Mouse (Mus musculus): ENCODE data around the gene Usp29. TPM values are rescaled to one million over a fixed set of nuclear protein-coding genes. Genes with fewer than 3 reads are reported as not detected.

Gene Usp29
- total RNA-seq, 2 experiments from 2014 or later: 42.2 to 44.7 TPM

GRCm38 (mm10) chr7:6814971-6815370 lies 84.6 kb downstream of the Usp29 start:
- DNase-seq (ENCODE audit: low spot score in 2 of 2): no peak

GRCm38 (mm10) chr7:6816706-6817376 lies 86.5 kb downstream of the Usp29 start:
- no peak for DNase-seq (ENCODE audit: low spot score in 2 of 2)

- DNase-seq (ENCODE audit: low spot score in 2 of 2): no peak
Measured at GRCm38 (mm10) chr7:6820296-6820695, 89.9 kb downstream of the Usp29 start.

- no peak for DNase-seq (ENCODE audit: low spot score in 2 of 2)
Measured at GRCm38 (mm10) chr7:6822633-6823032, 92.3 kb downstream of the Usp29 start.

- DNase-seq (ENCODE audit: low spot score in 2 of 2): no peak
Measured at GRCm38 (mm10) chr7:6823673-6824072, 93.3 kb downstream of the Usp29 start.

- no peak for DNase-seq (ENCODE audit: low spot score in 2 of 2)
Measured at GRCm38 (mm10) chr7:6825966-6826647, 95.7 kb downstream of the Usp29 start.

DNA sequence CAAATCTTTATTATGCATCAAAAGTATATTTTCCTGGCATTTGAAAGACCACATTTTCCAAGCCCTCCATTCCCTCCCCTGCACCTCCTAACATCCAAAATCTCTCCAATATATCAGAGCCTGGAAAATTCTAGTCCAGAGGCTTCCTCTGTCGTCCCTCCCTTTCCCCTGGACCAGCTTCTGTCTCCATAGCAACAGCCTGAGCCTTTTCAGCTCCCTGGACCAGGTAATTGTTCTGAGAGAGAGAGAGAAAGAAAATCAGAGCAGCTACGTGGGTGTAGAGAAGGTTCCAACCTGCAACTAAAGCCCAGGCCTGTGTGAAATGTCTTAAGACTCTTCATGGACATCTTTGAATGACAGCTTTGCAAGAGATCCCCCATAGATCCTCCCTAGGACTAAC lies 98.8 kb downstream of the Usp29 start:
- DNase-seq (ENCODE audit: low spot score in 2 of 2): no peak

DNA sequence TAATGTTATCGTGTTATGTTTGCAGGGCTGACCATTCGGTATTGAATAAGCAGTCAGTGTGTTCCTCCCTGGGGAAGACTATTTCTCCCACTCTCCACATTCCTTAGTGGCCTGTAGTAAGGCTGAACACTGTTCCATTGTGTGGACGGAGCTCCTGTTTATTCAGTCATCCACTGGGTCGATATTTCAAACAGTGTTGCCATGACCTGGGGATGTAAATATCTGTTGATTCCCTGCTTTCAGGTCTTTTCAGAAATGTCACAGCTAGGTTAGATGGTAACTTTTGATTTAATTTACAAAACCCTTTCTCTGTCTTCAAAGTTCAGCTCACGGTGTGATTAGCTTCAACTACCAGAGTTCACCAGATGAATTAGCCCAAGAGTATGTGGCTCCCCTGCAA lies 104.6 kb downstream of the Usp29 start:
- no peak for DNase-seq (ENCODE audit: low spot score in 2 of 2)

DNA sequence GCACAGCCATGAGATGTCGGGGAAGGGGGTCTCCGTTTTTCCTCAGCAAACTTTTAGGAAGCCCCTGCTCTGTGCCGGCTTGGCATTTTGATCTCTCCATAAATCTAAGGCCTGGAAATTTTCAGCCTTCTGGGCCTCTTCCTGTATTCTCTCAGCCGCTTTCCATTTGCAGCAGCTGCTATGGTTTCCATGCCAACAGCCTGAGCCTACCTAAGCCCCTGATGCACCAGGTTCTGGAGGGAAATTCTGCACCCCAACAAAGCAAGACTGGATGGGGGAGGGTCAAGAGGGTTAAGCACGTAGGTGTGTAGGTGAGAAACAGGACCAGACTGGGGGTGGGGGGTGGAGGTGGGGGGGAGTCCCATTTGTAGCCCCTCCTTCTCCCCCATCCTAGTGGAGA lies 105.0 kb downstream of the Usp29 start:
- DNase-seq (ENCODE audit: low spot score in 2 of 2): no peak

DNA sequence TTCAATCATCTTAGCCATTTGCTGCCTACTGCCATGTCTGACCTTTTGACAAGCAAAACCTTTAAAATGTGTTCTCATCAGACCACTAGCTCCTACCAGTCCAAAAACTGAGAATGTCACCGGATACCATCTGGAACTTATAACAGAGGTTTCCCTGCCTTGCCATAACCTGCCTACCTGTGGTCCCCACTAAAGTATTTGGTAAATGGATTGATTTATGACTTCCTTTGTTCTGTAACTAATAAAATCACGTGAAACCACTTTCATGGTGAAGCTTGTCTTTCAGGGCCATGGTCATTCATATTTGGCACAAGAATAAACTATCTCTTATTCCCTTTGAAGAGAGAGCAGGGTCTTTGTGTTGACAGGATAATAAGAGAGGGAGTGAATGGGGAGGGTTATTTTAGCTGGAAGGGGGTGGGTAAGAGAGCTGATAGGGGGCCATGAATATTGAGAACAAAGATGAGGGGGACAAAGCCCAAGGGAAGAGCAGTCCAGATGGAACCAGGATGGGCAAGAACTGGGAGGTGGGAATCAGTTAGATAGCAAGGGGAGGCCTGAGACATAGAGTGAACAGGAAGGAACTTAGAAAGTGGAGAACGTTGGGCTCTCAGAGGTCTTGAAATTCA lies 107.0 kb downstream of the Usp29 start:
- DNase-seq (ENCODE audit: low spot score in 2 of 2): no peak

DNA sequence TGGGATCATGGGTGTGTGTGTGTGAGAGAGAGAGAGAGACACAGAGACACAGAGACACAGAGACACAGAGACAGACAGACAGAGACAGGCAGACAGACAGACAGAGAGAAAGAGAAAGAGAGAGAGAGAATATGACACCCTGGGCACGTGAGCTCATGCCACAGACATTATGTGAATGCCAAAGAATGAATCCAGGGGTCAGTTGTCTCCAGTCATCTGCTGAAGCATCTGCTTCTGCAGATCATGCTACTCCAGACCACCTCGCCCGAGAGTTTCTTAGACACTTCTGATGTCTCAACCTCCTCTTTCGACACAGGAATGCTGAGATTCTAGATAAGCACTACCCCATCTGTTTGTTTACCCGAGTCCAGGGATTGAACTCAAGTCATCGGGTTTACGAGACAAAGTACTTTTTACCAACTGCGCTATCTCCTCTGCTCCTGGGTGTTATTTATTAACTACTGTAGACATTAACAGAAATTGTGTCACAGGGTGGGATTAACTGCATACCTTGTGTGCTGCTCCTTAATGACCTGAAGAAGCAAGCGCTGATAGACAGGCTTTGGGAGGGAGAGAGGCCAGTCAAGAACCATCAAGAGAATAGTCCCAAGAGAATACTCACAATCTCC lies 107.7 kb downstream of the Usp29 start:
- DNase-seq (ENCODE audit: low spot score in 2 of 2): no peak

- peak; percentile 5 to 16 for DNase-seq (ENCODE audit: low spot score in 2 of 2)
Measured at GRCm38 (mm10) chr7:6840860-6841259, 110.5 kb downstream of the Usp29 start.

DNA sequence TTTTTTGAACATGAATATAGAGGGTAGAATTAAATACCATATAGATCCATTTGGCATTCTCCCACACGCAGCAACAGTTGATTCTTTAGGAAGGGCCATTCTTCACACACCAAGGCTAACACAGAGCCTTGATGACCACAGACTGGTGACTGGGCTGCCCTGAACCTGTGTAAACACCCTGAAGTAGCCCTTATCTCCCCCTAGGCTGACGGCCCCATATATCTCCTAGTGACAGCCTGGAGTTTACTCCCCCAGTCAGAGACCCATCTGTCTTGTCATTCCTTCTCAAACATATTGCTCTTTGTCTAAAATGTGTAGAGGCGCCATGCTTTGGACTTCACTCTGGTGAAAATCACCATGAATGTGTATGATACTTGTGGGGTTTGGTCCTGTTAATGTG lies 119.1 kb downstream of the Usp29 start:
- no peak for DNase-seq (ENCODE audit: low spot score in 2 of 2)

GRCm38 (mm10) chr7:6850321-6850720 lies 119.9 kb downstream of the Usp29 start:
- DNase-seq (ENCODE audit: low spot score in 2 of 2): no peak

- DNase-seq (ENCODE audit: low spot score in 2 of 2): no peak
Measured at GRCm38 (mm10) chr7:6851256-6851655, 120.9 kb downstream of the Usp29 start.

DNA sequence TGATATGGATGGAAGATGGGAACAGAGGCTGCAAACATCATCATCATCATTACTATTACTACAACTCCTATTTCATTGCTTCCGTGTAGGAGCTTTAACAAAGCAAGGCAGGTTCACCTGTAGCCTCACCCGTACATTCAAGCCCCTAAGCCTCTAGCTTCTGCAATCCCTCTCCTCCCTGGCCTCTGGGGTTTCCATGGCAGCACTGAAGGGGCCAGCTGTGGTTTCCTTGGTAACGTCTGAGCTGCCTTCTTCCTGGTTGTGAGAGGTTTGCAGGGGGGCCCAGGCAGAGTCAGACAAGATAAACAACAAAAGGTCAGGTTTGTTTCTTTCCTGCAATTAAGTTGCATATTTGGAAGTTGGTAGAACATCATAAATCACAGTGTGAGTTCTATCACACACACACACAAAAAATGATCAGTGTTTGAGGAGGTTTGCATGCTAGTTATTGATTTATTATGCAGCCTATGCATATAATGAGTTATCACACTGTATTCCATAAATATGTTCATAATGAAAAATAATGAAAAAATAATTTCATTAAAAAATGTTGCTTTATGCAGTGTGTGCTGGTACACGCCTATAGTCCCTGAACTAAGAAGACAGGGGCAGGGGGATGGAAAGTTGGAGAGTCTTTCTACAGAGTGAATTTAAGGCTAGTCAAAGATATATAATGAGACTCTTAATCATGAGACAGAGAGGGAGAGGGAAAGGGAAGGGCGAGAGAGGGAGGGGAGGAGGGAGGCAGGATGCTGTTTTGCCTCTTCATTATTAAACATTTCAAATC lies 121.5 kb downstream of the Usp29 start:
- no peak for DNase-seq (ENCODE audit: low spot score in 2 of 2)

GRCm38 (mm10) chr7:6855613-6856405 lies 125.4 kb downstream of the Usp29 start:
- no peak for DNase-seq (ENCODE audit: low spot score in 2 of 2)

DNA sequence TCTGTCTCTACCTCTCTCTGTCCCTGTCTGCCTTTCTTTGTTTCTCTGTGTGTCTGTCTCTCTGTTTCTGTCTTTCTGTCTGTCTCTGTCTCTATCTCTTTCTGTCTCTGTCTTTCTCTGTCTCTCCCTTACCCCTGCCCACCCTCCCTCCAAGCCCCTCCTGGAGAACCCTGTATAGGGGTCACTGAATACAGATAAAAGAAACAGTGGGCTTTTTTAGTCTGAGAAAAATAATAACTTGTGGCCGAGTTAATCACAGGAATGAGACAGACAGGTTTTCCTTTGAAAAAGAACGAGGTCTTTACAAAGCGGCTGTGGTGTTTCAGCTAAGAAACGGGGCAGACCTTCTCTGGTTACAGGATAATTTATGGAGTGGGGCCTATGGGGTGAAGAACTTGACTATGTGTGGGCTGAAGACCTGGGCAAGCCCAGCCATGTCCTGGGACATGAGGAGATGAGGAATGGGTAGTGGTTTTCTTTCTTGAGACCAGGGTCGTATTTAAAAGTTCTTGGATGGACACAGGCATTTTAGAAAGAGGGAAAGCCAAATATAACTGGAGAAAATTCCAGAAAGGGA lies 128.4 kb downstream of the Usp29 start:
- DNase-seq (ENCODE audit: low spot score in 2 of 2): no peak

DNA sequence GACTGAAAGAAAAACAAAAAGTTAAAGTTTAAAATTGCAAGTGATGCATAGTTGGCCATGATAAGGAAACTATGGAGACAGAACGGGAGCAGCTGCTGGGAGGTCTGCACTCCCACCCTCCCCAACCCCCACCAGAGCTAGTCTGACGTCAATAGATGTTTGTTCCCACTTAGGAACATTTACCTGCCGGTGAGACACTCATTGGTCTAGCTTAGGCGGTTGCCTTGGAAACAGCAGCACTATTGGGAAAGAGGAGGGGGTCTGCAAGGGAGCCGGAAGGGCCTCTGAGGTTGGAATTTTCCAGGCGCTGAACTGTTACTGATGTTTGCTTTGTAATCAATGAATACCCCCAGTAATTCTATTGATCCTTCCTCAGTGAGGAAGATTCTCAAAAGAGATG lies 130.3 kb downstream of the Usp29 start:
- DNase-seq (ENCODE audit: low spot score in 2 of 2): no peak

- no peak for DNase-seq (ENCODE audit: low spot score in 2 of 2)
Measured at GRCm38 (mm10) chr7:6866351-6866750, 136.0 kb downstream of the Usp29 start.
